Mouse (Mus musculus): Measurements from ENCODE around the gene Hk2. TPM values are rescaled to one million over a fixed set of nuclear protein-coding genes. Genes with fewer than 3 reads are reported as not detected.

Gene Hk2
- 13.4 and 14.2 TPM in 2 replicates for polyA plus RNA-seq (2012; rRNA removed)
- polyA plus RNA-seq (2014; fragmentation: Nextera tagmentation; extraction: Ambion mirVana), result 17.4 and 18.5 TPM in 2 replicates

DNA sequence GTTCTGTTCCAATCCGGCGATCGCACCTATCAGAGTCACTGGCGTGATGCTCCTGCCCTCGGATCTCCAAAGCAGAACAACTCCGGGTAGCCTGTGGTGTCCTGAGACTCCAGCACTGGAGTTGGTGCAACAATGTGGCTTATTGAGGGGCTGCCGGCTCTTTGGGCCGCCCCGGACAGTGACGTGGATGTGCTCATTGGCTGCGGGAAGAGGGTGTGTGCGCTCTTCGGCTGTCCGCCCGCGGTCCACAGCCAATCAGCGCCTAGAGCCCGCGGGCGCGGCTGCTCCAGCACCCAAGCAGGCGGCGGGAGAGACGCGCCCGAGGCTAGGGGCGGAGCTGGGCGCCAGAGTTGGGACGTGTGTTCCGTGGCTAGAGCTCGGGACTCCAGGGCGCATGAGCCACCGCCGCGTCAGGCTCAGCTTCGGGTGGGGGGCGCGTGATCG, at the start of gene Hk2:
Gene Hk2, minus strand, starts transcription at position 134 of the 444 bp plus-strand sequence.
- Histone ChIP-seq H3K27me3 (ENCODE audit: control insufficient read depth, insufficient read depth, low read length) (no peaks in the 10 kb centered on the region), H3K4me1 (ENCODE audit: control insufficient read depth, insufficient read depth, low read length) (peaks cover 10% of the 10 kb centered on the region), H3K9me3 (ENCODE audit: control insufficient read depth, low read length) (no peaks in the 10 kb centered on the region), H3K4me2 (replicated peaks; ENCODE audit: low read depth, low read length, severe bottlenecking) (peak within 1 kb of the TSS; percentile 77), H3K9ac (ENCODE audit: low read depth, low read length, severe bottlenecking) (peak within 1 kb of the TSS; percentile 55), H3K4me3 (replicated peaks; ENCODE audit: low read length) (peak within 1 kb of the TSS; percentile 50), H3K36me3 (ENCODE audit: control insufficient read depth, insufficient read depth, low read length) (no peaks in the 10 kb centered on the region), H3K27ac (replicated peaks; ENCODE audit: low read depth, low read length) (peak within 1 kb of the TSS; percentile 59)
- peak; percentile 94 for DNase-seq (ENCODE audit: low spot score)
- TF ChIP-seq POLR2A (IDR thresholded peaks at IDR 0.05; ENCODE audit: borderline replicate concordance, extremely low read depth, insufficient read depth, insufficient read length), result peak; percentile 41; the same call in 1 of the 2 replicates
- peak; percentile 97 for ATAC-seq (ENCODE audit: low FRiP score, low read depth)
- under 1% methylated on average over 39 of the region's 39 CpGs for WGBS

DNA sequence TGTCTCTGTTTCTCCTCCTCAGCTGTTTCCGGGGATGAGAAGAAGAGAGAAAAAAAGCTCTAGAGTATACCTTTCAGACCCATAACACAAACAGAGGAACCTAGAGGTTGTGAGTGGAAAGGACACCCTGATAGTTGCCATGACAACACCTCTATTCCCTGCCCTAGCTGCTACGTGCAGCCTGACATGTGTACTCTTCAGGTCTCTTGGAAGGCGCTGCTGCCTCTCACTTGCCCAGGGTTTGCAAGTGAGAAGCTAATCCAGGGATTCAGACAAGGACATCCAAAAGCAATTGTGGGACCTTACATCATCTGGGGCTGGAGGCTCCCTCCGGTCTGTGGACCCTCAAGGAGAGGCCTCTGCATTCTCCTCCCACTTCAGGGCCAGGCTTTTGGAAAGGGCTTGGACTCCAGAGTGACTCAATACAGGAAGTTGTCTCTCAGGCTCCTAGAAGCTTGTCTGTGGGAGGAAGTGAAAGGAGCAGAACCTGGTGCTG, 47.6 kb upstream of the Hk2 start:
- H3K9ac ChIP-seq (ENCODE audit: low read depth, low read length, severe bottlenecking), result no peak overlapping the region
- H3K9me3 ChIP-seq (ENCODE audit: control insufficient read depth, low read length), result no peaks in the 10 kb centered on the region
- 72% methylated on average over 4 of the region's 4 CpGs for WGBS
- H3K27ac ChIP-seq (replicated peaks; ENCODE audit: low read depth, low read length), result no peak overlapping the region
- DNase-seq (ENCODE audit: low spot score), result peak; percentile 9
- H3K4me2 ChIP-seq (replicated peaks; ENCODE audit: low read depth, low read length, severe bottlenecking), result no peak overlapping the region
- H3K4me1 ChIP-seq (ENCODE audit: control insufficient read depth, insufficient read depth, low read length), result no peaks in the 10 kb centered on the region
- no peak for TF ChIP-seq POLR2A (IDR thresholded peaks at IDR 0.05; ENCODE audit: borderline replicate concordance, extremely low read depth, insufficient read depth, insufficient read length)
- no peaks in the 10 kb centered on the region for H3K27me3 ChIP-seq (ENCODE audit: control insufficient read depth, insufficient read depth, low read length)
- no peak overlapping the region for H3K4me3 ChIP-seq (replicated peaks; ENCODE audit: low read length)
- no peak for ATAC-seq (ENCODE audit: low FRiP score, low read depth)
- H3K36me3 ChIP-seq (ENCODE audit: control insufficient read depth, insufficient read depth, low read length), result no peaks in the 10 kb centered on the region

GRCm38 (mm10) chr6:82820716-82821115, 46.5 kb upstream of the Hk2 start:
- DNase-seq (ENCODE audit: low spot score), result no peak

GRCm38 (mm10) chr6:82814821-82815220, 40.6 kb upstream of the Hk2 start:
- no peak for TF ChIP-seq POLR2A (IDR thresholded peaks at IDR 0.05; ENCODE audit: borderline replicate concordance, extremely low read depth, insufficient read depth, insufficient read length)
- 64% methylated on average over 4 of the region's 4 CpGs for WGBS
- no peak overlapping the region for H3K27ac ChIP-seq (replicated peaks; ENCODE audit: low read depth, low read length)
- H3K9me3 ChIP-seq (ENCODE audit: control insufficient read depth, low read length), result no peaks in the 10 kb centered on the region
- H3K27me3 ChIP-seq (ENCODE audit: control insufficient read depth, insufficient read depth, low read length), result no peaks in the 10 kb centered on the region
- no peak overlapping the region for H3K9ac ChIP-seq (ENCODE audit: low read depth, low read length, severe bottlenecking)
- H3K36me3 ChIP-seq (ENCODE audit: control insufficient read depth, insufficient read depth, low read length), result no peaks in the 10 kb centered on the region
- no peak overlapping the region for H3K4me2 ChIP-seq (replicated peaks; ENCODE audit: low read depth, low read length, severe bottlenecking)
- DNase-seq (ENCODE audit: low spot score) (no peak), ATAC-seq (ENCODE audit: low FRiP score, low read depth) (no peak)
- H3K4me3 ChIP-seq (replicated peaks; ENCODE audit: low read length), result no peak overlapping the region
- H3K4me1 ChIP-seq (ENCODE audit: control insufficient read depth, insufficient read depth, low read length), result no peaks in the 10 kb centered on the region

More at GRCm38 (mm10) chr6:82820716-82821115, 46.5 kb upstream of the Hk2 start:
- 86% methylated on average over 3 of the region's 3 CpGs for WGBS
- Histone ChIP-seq H3K27me3 (ENCODE audit: control insufficient read depth, insufficient read depth, low read length) (no peaks in the 10 kb centered on the region), H3K9ac (ENCODE audit: low read depth, low read length, severe bottlenecking) (no peak overlapping the region), H3K36me3 (ENCODE audit: control insufficient read depth, insufficient read depth, low read length) (no peaks in the 10 kb centered on the region), H3K4me1 (ENCODE audit: control insufficient read depth, insufficient read depth, low read length) (no peaks in the 10 kb centered on the region), H3K27ac (replicated peaks; ENCODE audit: low read depth, low read length) (no peak overlapping the region), H3K4me2 (replicated peaks; ENCODE audit: low read depth, low read length, severe bottlenecking) (no peak overlapping the region), H3K4me3 (replicated peaks; ENCODE audit: low read length) (no peak overlapping the region), H3K9me3 (ENCODE audit: control insufficient read depth, low read length) (no peaks in the 10 kb centered on the region)
- ATAC-seq (ENCODE audit: low FRiP score, low read depth), result no peak
- no peak for TF ChIP-seq POLR2A (IDR thresholded peaks at IDR 0.05; ENCODE audit: borderline replicate concordance, extremely low read depth, insufficient read depth, insufficient read length)

DNA sequence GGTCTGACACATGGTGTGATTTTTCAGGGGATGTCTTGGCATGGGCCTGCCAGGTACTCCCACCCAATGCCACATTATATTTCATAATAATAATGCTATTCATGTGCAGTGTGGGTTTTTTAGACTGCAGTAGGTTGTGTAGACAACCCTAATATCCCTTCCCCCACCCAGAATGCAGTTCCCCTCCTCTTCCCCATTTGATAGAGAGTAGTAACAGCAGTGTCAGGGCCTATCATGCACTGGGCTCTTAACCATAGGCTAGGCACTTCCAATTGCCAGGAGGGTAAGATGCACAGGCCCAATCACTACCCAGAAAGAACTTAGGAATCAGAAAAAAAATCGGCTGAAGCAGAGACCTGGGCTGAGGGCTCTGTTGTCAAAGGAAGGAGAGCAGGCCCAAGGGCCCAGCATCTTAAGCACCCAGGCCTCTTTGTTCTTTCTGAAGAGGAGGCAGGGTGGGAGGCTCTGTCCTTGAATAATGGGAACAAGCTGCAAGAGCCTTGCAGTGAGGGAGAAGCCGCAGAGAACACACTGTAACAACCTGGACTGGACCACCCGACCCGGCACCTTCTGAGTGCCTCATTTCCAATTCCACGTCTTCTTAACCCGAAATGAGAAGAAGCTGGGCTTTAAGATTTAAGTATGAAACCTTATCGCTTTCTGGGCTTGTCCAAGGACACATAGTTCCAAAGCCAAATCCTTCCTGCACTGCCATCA, 33.9 kb upstream of the Hk2 start:
- H3K9ac ChIP-seq (ENCODE audit: low read depth, low read length, severe bottlenecking), result no peak overlapping the region
- TF ChIP-seq POLR2A (IDR thresholded peaks at IDR 0.05; ENCODE audit: borderline replicate concordance, extremely low read depth, insufficient read depth, insufficient read length), result no peak
- H3K4me3 ChIP-seq (replicated peaks; ENCODE audit: low read length), result no peak overlapping the region
- WGBS, result 86% methylated on average over 7 of the region's 7 CpGs
- H3K9me3 ChIP-seq (ENCODE audit: control insufficient read depth, low read length), result no peaks in the 10 kb centered on the region
- ATAC-seq (ENCODE audit: low FRiP score, low read depth) (no peak), DNase-seq (ENCODE audit: low spot score) (no peak)
- no peak overlapping the region for H3K27ac ChIP-seq (replicated peaks; ENCODE audit: low read depth, low read length)
- no peaks in the 10 kb centered on the region for H3K36me3 ChIP-seq (ENCODE audit: control insufficient read depth, insufficient read depth, low read length)
- no peak overlapping the region for H3K4me2 ChIP-seq (replicated peaks; ENCODE audit: low read depth, low read length, severe bottlenecking)
- no peaks in the 10 kb centered on the region for H3K27me3 ChIP-seq (ENCODE audit: control insufficient read depth, insufficient read depth, low read length)
- H3K4me1 ChIP-seq (ENCODE audit: control insufficient read depth, insufficient read depth, low read length), result no peaks in the 10 kb centered on the region

Data from limb, embryonic 14.5 days (tissue).